Mouse (Mus musculus) gastrocnemius, adult 18-20 months (tissue): ENCODE measurements at regions not wholly inside any gene's neighbourhood (a gene's known extent, or its start where the extent isn't known, plus 50 kb on each side); places are given as distances from the start of the nearest gene placed in this dataset.

Source experiments
- DNase-seq: peaks from one replicate; pipeline ENCODE4 v3.0.0; 2021; ENCODE audit warnings: low spot score

DNA sequence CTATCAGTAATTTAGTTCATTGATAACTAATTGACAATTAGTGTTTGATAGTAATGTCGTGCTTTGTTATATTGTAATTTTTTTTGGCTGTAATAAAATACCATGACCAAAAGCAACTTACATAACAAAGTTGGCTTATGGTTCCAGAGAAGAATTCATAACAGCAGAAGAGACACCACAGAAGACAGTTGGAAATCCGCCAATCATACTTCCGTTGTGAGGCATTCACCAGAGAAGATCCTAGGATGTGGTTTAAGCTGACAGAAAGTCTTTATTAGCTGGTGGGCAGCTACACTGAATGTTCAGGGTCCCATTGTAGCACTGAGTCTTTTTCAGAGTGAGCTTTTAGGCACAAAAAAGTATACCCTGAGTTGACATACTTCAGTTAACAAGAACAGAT, 109.9 kb downstream of the Sec23a start:
- no peak for DNase-seq

DNA sequence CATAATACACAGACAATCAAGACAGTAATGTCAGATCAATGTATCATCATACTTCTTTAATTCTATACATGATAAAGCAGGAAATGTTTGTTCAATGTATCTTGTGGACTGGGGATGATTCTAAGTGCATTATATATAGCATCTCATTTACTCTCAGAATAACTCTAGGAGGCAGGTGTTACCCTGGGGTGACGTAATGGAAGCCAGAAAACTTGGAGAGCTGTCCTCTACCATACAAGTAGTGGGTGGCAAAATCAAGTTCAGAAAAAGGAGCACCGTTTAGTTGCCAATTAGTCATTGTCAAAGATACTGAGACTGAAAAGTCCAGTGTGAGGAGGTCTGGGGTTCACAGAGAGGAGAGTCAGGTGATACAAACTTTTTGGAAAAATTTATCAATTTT, 136.0 kb downstream of the Sec23a start:
- no peak for DNase-seq

DNA sequence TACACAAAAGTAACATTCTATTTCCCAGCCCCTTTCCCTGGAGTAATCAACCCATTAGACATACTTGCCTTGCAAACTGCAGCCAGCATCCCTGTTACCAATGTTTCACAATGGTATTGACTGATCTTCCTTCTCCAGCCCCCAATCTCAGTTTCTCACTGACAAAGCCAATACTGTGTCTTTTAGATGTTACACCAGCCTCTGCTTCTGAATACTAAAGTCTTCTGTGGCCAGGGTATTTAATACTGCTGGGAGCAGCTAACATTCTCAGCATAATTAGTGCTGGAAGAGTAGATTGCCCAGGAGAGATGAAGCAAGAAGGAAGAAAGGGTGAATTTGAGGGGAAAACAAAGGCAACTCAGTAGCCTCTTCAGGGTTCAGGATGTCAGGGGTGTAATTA, 139.4 kb downstream of the Sec23a start:
- no peak for DNase-seq

DNA sequence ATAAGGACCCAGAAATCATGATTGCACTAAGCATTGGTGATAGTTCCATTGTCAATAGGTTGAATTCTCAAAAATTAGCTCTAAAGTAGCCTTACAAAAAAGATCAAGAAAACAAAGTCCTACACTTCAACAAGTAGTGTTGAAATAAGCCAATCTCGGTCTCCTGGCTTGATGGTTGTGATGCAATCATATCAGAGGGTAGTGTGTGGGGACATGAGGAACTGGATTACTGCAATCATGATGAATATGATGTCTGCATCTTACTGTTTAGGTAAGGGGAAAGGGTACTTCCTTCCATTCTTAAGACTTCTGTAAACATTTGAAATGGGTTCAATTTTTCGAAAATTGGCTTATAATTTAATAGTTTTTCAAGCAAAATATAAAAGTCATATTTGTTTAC, 155.3 kb downstream of the Sec23a start:
- no peak for DNase-seq

DNA sequence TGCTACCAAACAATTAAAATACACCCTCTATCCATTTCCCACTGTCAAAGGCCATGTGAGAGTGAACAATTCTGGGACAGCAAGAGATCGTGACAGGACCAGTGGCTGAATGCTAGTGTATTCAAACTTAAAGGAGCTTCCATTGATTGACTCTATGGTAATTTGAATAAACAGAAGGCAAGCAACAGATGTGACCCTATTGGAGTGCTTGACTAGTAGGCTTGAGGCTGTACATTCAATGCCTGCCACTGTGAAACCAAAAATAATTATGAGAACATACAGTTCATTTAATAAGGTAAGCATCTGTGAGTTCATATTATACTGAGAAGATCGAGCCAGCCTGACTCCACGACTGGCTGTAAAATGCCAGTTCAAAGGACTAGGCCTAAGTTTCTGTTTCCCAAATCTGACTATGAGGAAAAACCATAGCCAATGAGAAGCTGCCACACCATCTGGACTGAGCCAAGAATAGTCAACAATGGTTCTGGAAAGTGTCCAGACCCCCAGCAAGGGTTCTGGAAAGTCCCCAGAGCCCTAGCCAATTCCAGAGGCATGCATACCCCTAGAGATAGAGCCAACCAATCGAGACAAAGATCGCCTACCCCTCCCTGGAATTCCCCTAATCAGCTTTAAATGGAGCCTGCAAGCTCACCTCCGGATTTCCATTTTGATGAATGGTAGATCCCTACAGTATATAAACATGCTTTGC, 160.0 kb downstream of the Sec23a start:
- DNase-seq, result no peak

DNA sequence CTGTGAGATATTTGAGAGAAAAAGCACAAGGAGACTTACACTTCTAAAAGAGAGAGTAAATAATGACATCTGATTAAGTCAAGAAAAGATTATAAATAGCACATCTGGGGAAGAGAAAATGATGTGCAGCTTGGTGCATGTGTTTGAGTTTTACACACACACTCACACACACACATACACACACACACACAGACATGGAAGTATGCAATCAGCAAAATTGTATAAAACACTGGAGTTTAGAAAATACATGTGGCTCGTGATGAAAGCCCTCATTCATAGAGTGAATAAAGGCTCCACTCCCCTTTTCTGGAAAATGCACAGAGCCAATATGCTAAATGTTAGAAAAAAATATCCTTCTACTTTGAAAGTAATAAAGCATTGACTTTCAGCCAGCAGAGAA, 182.2 kb downstream of the Sec23a start:
- DNase-seq, result no peak

DNA sequence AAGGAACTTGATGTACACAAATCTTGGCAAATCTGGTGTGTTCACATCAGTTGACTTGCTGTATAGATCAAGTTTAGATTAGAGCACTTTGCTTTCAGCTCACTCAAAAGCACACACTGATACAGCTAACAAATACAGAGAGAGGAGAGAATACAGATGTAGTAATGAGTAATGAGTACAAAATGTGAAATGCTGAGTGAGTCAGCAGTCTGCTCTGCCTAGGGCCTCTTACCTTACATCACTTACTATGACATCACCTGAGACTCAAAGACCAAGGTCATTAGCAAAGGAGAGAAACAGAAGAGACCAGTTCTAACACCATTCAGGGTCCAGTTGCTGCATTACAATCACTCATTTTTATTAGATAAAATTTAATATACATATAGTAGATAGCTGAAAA, 184.0 kb downstream of the Sec23a start:
- no peak for DNase-seq

DNA sequence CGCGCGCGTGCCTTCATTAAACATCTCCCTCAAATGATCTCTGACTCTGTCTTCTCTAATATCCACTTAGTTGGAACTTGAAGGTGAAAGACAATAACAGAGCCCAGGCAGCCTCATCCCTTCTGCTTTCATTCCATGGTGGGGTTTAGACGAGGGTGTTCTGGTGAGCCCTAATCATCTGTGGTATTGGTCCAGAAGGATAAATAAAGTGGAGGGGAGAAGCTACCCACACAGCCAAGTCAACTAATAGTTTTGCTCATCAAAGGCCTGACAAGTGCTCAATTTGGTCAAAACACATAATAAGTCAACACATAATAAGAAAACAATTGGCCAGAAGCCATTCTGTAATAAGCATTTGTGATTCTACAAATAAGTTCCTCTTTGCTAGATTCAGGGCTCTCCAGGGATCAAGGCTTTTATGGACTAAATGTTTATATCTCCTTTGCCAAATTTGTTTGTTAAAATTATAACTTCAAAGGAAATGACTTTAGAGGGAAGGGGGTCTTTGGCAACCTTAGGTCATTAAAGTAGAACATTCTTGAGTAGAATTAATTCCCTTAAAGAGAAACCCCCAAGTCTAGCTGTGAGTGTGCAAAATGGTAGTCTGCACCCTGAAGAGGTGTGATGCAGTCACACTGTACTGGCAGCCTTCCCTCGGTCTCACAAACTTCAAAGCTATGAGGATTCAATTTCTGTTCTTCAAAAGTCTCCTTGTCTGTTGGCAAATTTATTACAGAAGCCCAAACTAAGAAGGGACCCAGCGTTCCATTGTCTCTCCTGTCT, 186.5 kb downstream of the Sec23a start:
- DNase-seq, result no peak

DNA sequence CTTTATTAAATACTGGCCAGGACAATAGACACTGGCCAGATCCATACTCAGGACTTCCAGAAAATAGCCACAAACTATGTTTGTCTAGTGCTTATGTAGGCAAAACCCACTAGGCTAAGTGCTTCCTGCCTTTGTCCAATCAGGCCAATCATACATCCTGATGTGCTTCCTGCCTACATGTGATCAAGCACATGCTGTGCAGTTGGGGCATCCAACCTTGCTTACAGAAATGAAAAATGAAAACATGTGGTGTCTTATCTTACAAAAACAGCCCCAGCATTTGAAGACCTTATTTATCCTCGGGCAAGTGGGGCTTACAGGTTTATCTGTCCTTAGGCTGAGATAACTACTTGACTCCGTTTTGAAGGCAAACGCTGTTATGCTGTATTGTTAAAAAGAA, 188.8 kb downstream of the Sec23a start:
- DNase-seq, result no peak

DNA sequence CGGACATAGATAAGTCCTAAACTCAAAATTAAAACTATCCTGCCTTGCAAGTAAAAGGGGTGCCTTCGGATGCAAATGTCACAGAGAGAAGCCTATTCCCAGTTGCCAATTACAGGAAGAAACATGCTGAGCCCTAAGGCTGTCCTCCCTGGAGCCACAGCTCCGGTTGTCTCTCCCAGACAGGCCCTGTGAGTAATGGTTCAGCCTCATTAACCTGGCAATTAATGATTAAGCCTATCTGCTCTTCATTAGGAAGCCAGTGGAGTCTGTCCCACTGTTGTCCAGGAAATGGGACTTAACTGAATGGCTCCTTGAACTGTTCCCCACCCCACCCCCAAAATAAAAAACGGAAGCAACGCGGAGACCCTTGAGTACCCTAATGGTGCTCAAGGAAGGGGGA, 207.7 kb downstream of the Sec23a start:
- DNase-seq, result no peak

DNA sequence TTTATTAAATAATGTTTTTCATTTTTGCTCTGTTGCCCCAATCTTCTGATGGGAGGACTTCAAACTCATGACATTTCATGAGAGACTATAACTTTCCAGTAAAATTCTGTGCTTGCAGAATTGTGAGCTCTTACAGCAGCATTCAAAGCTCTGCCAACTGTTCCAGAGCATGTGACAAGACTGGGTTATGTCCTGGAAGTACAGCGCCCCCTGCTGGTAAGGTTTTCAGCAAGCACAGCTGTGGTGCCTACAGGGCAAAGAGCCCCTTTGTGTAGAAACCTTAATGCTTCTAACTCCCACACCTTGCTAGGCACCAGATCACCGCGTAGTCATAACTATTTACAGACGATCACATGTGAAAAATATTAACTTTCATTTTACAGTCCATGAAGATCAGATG, 209.4 kb downstream of the Sec23a start:
- peak; percentile 48 for DNase-seq
